Mouse (Mus musculus) liver, embryonic 14.5 days (tissue): ENCODE measurements around the gene Pkig. TPM values are rescaled to one million over a fixed set of nuclear protein-coding genes. Genes with fewer than 3 reads are reported as not detected.
A peak's percentile ranks its signal among the peaks of the same experiment; 100 is the strongest.

Experiments
- ATAC-seq: fragments of 200-750 bp; cut with Nextera tagmentation; 2 replicates; pipeline ENCODE4 v1.8.0; 2017; ENCODE audit warnings: moderate number of reproducible peaks, mild to moderate bottlenecking, moderate library complexity; ENCODE audit not compliant: insufficient read depth
- DNase-seq, 3 experiments: peaks; one replicate each; pipeline ENCODE4 v3.0.0-alpha.2; 2012 to 2013; ENCODE audit warnings: low read depth in 3 of 3, low spot score in 3 of 3
- H3K27ac ChIP-seq: fragments of 300-500 bp; sonication (generic); 2 replicates; pipeline ENCODE4 v1.5.1; 2014; ENCODE audit warnings: moderate library complexity, mild to moderate bottlenecking, control low read depth, inconsistent platforms
- H3K27me3 ChIP-seq: fragments of 300-500 bp; sonication (generic); 2 replicates; pipeline ENCODE4 v1.6.1; 2014; ENCODE audit warnings: mild to moderate bottlenecking, low read length, moderate library complexity; ENCODE audit not compliant: control insufficient read depth, insufficient read depth
- H3K36me3 ChIP-seq: fragments of 300-500 bp; sonication (generic); replicated peaks from 2 replicates; pipeline ENCODE4 v1.6.1; 2014; ENCODE audit warnings: low read depth; ENCODE audit not compliant: control insufficient read depth, insufficient read depth
- H3K4me1 ChIP-seq, 2 experiments: fragments of 200-500 bp in 1 of 2; fragments of 300-500 bp in 1 of 2; sonication (generic) in 1 of 2; replicated peaks; 2 replicates each; pipeline ENCODE4 v1.6.1; 2012 to 2014; ENCODE audit warnings: antibody characterized with exemption in 1 of 2, inconsistent platforms in 1 of 2, low read length in 1 of 2; ENCODE audit not compliant: control insufficient read depth in 2 of 2, insufficient read depth in 2 of 2
- H3K4me2 ChIP-seq: fragments of 300-500 bp; sonication (generic); 2 replicates; pipeline ENCODE4 v1.6.1; 2014; ENCODE audit warnings: low read depth, mild to moderate bottlenecking, control low read depth, moderate library complexity
- H3K4me3 ChIP-seq, 2 experiments: fragments of 200-500 bp in 1 of 2; fragments of 300-500 bp in 1 of 2; sonication (generic) in 1 of 2; 2 replicates each; pipeline ENCODE4 v1.5.1; 2012 to 2014; ENCODE audit warnings: low read depth in 2 of 2, low read length in 2 of 2, mild to moderate bottlenecking in 2 of 2, control low read depth in 1 of 2, inconsistent platforms in 1 of 2, moderate library complexity in 1 of 2; ENCODE audit not compliant: insufficient read depth in 1 of 2
- H3K9ac ChIP-seq: fragments of 300-500 bp; sonication (generic); replicated peaks from 2 replicates; pipeline ENCODE4 v1.6.1; 2014; ENCODE audit warnings: mild to moderate bottlenecking, control low read depth, moderate library complexity
- H3K9me3 ChIP-seq: fragments of 300-500 bp; sonication (generic); 2 replicates; pipeline ENCODE4 v1.6.1; 2016; ENCODE audit warnings: low read length, mixed read lengths; ENCODE audit not compliant: control insufficient read depth
- CTCF ChIP-seq: IDR thresholded peaks from 2 replicates; pipeline ENCODE4 v1.5.1; 2016; ENCODE audit warnings: antibody characterized with exemption, low read depth, control low read depth
- EP300 ChIP-seq: IDR thresholded peaks from 2 replicates; pipeline ENCODE4 v1.6.1; 2016; ENCODE audit warnings: antibody characterized with exemption, low read depth
- WGBS: fragments of 180-500 bp; shearing (Covaris S2); extraction: QIAGEN DNeasy Blood & Tissue Kit; methylation state at CpG from one replicate; pipeline ENCODE4 v1.1.7; 2014; ENCODE audit not compliant: insufficient replicate concordance; 5-methylcytosine and 5-hydroxymethylcytosine counted together
- polyA plus RNA-seq, 2 experiments: library from polyadenylated mRNA; depleted of rRNA in 1 of 2; stranded (reverse) in 1 of 2; unstranded in 1 of 2; fragments of >200 nt; fragmentation: Nextera tagmentation in 1 of 2; extraction: Ambion mirVana in 1 of 2; gene quantifications; 2 replicates each; pipeline versions ENCODE4 v1.2.1 to v1.2.3; 2012 to 2014

Gene Pkig
- polyA plus RNA-seq, 2 experiments, result 50.9 to 99.0 TPM

GRCm38 (mm10) chr2:163693716-163694314 lies 35.6 kb downstream of the Pkig start:
- no peak for DNase-seq
- no peak overlapping the region; the same call in 1 of the 2 replicates for H3K9ac ChIP-seq
- H3K4me3 ChIP-seq, result no peak overlapping the region
- ATAC-seq, result no peak
- peak overlapping the region; percentile 81 for H3K27ac ChIP-seq
- H3K36me3 ChIP-seq, result no peaks in the 10 kb centered on the region
- H3K9me3 ChIP-seq, result no peaks in the 10 kb centered on the region
- no peaks in the 10 kb centered on the region for H3K27me3 ChIP-seq
- H3K4me1 ChIP-seq, result peaks cover 67 to 80% of the 10 kb centered on the region in 2 experiments
- H3K4me2 ChIP-seq, result peak overlapping the region; percentile 54
- 47% methylated on average over 9 of the region's 9 CpGs for WGBS
- TF ChIP-seq EP300, result no peak
- no peak for TF ChIP-seq CTCF

DNA sequence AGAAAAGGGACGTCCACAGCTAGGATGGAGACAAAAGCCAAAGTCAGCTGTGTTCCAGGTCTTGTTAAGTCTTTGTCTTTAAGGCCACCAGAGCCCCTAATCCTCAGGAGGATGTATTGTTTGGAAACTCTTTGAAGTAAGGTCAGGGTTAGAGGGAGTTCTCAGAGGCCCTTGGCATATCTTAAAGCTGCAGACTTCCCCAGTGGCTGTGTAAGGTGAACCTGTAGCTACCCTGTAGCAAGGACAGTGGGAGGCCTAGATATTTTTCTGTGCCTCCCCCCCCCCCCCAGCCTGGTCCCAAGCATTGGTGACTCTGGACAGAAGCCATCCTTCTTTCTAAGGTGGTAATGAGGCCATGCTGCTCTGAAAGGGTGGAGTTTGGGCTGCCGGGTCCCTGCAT lies 38.6 kb downstream of the Pkig start:
- TF ChIP-seq EP300, result 0 out of 2 replicates have a peak, but pooled peaks have one; percentile 33
- TF ChIP-seq CTCF, result no peak
- Histone ChIP-seq H3K9ac (peak overlapping the region; percentile 13; the same call in 1 of the 2 replicates), H3K9me3 (no peaks in the 10 kb centered on the region), H3K27me3 (no peaks in the 10 kb centered on the region), H3K27ac (peak overlapping the region; percentile 39; the same call in 1 of the 2 replicates), H3K36me3 (no peaks in the 10 kb centered on the region), H3K4me2 (0 out of 2 replicates have a peak overlapping the region, but pooled peaks have one; percentile 4), H3K4me1 (peaks cover 48 to 63% of the 10 kb centered on the region in 2 experiments), H3K4me3 (no peak overlapping the region)
- ATAC-seq, result peak; percentile 37; the same call in 1 of the 2 replicates
- no peak for DNase-seq
- 30% methylated on average over 2 of the region's 2 CpGs for WGBS

DNA sequence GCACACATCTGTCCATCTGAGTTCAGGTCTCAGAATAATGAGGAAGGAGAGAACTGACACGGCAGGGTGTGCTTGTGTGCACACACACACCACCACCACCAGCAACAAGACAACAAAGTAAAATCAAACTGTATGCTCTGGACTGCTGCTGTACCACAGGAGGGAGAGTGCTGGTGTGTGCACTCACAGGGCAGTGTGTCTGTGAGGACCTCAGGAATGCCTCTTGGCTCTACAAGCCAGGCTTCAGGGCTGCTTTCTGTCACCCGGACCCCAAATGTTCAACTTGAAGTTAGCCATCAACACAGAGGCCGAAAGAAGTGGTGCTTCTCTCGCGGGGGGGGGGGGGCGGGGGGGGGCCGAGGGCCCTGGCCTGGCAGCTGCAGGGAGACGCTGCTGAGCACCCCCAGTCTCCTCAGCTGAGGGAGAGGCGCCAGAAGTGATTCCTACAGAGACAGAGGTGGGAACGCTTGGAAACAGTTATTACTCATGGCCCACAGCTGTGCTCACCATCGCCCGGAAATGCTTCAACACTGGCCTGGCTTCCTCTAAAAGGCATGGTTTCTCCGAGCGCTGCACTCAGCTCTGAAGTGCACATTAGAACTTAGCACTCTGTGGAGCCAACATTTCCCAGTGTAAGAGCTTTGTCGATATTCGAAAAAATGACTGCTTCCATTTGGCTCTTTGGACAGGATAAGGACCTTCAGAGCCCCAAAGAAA lies 39.7 kb downstream of the Pkig start:
- H3K27ac ChIP-seq, result peak overlapping the region; percentile 33; the same call in 1 of the 2 replicates
- DNase-seq (no peak), ATAC-seq (no peak)
- peak overlapping the region; percentile 31; the same call in 1 of the 2 replicates for H3K9ac ChIP-seq
- no peak overlapping the region for H3K4me2 ChIP-seq
- no peak for TF ChIP-seq EP300
- no peak for TF ChIP-seq CTCF
- no peaks in the 10 kb centered on the region for H3K36me3 ChIP-seq
- WGBS, result 37% methylated on average over 13 of the region's 16 CpGs
- no peaks in the 10 kb centered on the region for H3K9me3 ChIP-seq
- peaks cover 37 to 57% of the 10 kb centered on the region in 2 experiments for H3K4me1 ChIP-seq
- no peaks in the 10 kb centered on the region for H3K27me3 ChIP-seq
- no peak overlapping the region for H3K4me3 ChIP-seq

DNA sequence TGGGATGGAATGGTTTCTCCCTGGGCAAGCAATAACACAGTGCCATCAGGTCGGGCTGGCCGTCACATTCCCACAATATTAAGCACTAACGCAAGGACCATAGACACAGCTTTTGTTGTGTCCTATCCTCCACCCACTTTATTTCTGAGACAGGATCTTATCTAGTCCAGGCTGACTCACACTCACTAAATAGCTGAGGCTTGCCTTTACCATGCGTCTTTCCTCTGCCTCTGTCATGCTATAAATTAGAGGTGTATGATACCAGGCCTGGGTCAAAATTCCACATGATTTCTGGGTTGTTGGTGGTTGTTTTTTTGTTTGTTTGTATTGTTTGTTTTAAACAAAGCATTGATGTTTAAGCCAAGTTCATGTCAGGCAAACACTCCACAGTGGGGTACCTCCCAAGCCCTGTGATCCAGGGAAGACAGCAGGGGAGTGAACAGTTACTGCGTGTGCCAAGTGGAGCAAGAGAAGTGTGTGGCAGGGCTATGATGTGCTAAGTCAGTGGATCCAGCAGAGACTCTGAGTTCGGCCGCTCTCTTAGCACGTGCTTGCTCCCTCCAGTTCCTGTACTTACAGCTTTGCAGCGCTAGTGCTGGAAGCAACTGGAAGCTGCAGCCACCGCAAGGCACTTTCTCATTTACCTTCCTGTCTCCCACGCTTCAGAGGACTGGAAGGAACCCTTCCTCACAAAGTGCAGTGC lies 41.0 kb downstream of the Pkig start:
- Histone ChIP-seq H3K27ac (no peak overlapping the region), H3K9me3 (no peaks in the 10 kb centered on the region), H3K4me2 (no peak overlapping the region), H3K4me3 (no peak overlapping the region), H3K27me3 (no peaks in the 10 kb centered on the region), H3K36me3 (no peaks in the 10 kb centered on the region), H3K4me1 (peaks cover 31 to 50% of the 10 kb centered on the region in 2 experiments), H3K9ac (no peak overlapping the region)
- no peak for TF ChIP-seq EP300
- no peak for TF ChIP-seq CTCF
- 49% methylated on average over 11 of the region's 11 CpGs for WGBS
- DNase-seq (no peak), ATAC-seq (peak; percentile 62; the same call in 1 of the 2 replicates)
